Mouse (Mus musculus) liver, adult 2 months (tissue): ENCODE data around the gene Csnk1e.

Experiments used
- CTCF ChIP-seq: fragments of 200-500 bp; IDR thresholded peaks from 2 replicates; pipeline ENCODE4 v1.5.1; 2011; ENCODE audit warnings: low read depth, low read length, control low read depth
- POLR2A ChIP-seq: fragments of 200-500 bp; IDR thresholded peaks from 2 replicates; pipeline ENCODE4 v1.6.1; 2011; ENCODE audit warnings: low read length, control low read depth; ENCODE audit not compliant: insufficient read depth; ENCODE audit errors: extremely low read depth

- TF ChIP-seq CTCF (peak; percentile 61), POLR2A (no peak)
Observed at GRCm38 (mm10) chr15:79377681-79378080, 77.7 kb downstream of the Csnk1e start.
